Mouse (Mus musculus): ENCODE measurements around the gene Ccer2.

- TF ChIP-seq CTCF (conservative IDR thresholded peaks at IDR 0.05; ENCODE audit: insufficient read depth, insufficient read length, low read depth, low read length) (peak; percentile 37; the same call in 1 of the 2 replicates), POLR2A (IDR thresholded peaks at IDR 0.05; ENCODE audit: low read depth, low read length) (no peak)
Observed at GRCm38 (mm10) chr7:28790066-28790806, 34.3 kb downstream of the Ccer2 start.
